Mouse (Mus musculus) thymus, postnatal 14 days (tissue): ENCODE measurements around the gene Atp1a3.
A peak's percentile ranks its signal among the peaks of the same experiment; 100 is the strongest.

Experiments used
- DNase-seq: peaks from one replicate; pipeline ENCODE4 v3.0.0; 2021

Atp1a3 gene

GRCm38 (mm10) chr7:25003820-25004388 lies 1.9 kb downstream of the Atp1a3 start:
- DNase-seq: no peak

GRCm38 (mm10) chr7:25003291-25003690 lies 2.5 kb downstream of the Atp1a3 start:
- no peak for DNase-seq

GRCm38 (mm10) chr7:25000711-25001110 lies 5.0 kb downstream of the Atp1a3 start:
- peak; percentile 86 for DNase-seq

DNA sequence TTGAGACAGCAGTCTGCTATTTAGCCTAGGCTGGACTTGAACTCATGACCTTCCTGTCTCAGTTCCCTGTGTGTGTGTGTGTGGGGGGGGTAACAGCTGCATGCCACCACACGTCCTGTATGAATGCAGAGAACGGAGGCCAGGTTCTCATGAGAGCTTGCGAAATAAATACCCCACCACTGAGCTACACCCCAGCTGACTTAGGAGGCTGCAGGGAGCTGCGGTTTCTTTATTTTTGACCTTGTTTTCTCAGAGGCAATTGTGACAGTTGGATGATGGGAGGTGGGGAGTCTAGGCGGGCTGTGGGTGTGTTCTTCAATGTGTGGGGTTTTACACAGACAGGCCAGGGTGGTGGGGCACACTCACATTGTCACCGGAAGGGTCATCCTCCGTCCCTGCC lies 5.5 kb downstream of the Atp1a3 start:
- peak; percentile 74 for DNase-seq

GRCm38 (mm10) chr7:24993081-24993480 lies 12.7 kb downstream of the Atp1a3 start:
- DNase-seq: no peak

GRCm38 (mm10) chr7:24990478-24990877 lies 15.3 kb downstream of the Atp1a3 start:
- DNase-seq: no peak

DNA sequence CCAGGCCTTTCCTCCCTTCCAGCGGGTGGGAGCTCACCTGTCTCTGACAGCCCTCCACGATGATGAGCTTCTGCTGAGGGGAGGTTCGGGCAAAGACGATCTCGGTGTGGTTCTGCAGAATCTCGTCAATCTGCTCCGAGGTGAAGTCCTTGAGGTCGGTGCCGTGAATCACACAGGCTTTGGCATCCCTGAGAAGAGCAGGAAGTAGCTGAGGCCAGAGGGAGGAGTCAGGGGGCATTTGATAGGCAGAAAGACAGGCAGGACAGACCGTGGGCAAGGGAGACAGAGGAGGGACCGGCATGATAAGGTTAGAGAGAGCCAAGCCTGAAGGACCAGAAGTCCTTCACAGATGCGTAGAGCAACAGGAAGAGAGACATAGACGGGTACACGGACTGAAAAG lies 17.8 kb downstream of the Atp1a3 start:
- no peak for DNase-seq

DNA sequence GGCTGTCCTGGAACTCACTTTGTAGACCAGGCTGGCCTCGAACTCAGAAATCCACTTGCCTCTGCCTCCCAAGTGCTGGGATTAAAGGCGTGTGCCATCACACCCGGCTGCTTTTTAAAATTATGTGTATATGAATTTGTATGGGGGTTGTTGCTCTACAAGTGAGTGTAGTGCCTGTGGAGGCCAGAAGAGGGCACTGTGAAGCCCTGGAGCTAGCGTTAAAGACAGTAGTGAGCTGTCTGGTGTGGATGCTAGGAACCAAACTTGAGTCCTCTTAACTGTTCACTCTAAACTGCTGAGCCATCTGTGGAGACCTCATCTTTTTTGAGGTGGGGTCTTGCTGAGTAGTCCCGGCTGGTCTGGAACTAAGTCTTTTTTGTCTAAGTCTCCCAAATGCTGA lies 20.0 kb downstream of the Atp1a3 start:
- DNase-seq: no peak

GRCm38 (mm10) chr7:24984307-24984706 lies 21.5 kb downstream of the Atp1a3 start:
- DNase-seq: no peak

DNA sequence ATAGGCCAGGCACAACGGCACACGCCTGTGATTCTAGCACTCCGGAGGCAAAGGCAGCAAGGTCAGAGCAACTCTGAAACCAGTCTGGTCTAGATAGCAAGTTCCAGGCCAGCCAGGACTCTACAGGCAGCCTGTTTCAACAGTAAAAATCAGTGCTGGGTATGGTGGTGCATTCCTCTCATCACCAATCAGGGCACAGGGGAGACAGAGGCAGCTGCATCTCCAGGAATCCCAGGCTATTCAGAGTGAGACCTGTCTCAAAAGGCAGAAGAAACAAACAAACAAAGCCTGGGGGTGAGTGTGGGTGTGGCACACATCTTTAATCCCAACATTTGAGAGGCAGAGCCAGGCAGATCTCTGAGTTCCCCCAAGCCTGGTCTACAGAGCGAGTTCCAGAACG lies 22.4 kb downstream of the Atp1a3 start:
- no peak for DNase-seq

- DNase-seq: no peak
Measured at GRCm38 (mm10) chr7:24980439-24980838, 25.3 kb downstream of the Atp1a3 start.

- DNase-seq: no peak
Measured at GRCm38 (mm10) chr7:24978781-24979180, 27.0 kb downstream of the Atp1a3 start.

- peak; percentile 47 for DNase-seq
Measured at GRCm38 (mm10) chr7:24974893-24975595, 30.7 kb downstream of the Atp1a3 start.

GRCm38 (mm10) chr7:24973902-24974301 lies 31.9 kb downstream of the Atp1a3 start:
- DNase-seq: no peak

GRCm38 (mm10) chr7:24973208-24973607 lies 32.5 kb downstream of the Atp1a3 start:
- DNase-seq: no peak

GRCm38 (mm10) chr7:24971972-24972893 lies 33.5 kb downstream of the Atp1a3 start, which contains the start of gene Rabac1:
Gene Rabac1 (minus strand): TSS chr7:24972754.
- DNase-seq: peak; percentile 90

GRCm38 (mm10) chr7:24971261-24971971 lies 34.3 kb downstream of the Atp1a3 start:
- DNase-seq: peak; percentile 50

DNA sequence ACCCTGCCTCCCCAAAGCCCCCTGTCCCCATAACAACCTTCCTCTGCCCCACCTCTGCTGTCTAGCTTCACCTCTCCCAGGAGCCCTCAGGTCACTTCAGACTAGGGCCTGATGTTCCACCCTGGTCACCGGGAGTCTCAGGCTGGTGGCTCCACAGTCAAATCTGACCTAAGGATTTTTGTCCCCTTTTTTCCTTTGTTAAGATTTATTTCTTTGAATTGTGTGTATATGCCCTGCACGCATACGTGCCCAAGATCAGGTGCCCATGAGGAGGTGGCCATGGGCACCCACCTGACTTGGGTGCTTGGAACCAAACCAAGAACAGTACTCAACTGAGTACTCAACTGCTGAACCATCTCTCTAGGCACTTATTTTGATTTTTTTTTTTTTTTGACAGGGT lies 35.4 kb downstream of the Atp1a3 start:
- DNase-seq: no peak

DNA sequence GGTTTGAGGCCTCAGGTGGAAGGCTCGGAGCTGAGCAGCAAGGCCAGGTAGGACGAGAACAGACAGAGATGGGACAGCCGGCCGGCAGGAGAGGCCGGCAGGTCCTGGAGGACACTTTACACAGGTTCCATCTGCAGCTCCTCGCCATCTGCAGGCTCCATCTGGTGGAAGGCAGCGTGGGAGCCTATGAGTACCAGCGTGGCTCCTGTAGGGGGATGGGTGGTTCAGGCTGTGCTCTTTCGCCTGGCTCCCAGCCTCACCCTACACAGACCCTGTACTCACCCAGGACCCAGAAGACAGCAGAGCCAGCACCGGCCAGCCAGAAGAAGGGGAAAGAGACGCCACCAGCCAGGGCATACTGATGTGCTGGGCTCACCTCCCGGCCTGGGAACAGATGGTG lies 36.0 kb downstream of the Atp1a3 start:
- DNase-seq: no peak

DNA sequence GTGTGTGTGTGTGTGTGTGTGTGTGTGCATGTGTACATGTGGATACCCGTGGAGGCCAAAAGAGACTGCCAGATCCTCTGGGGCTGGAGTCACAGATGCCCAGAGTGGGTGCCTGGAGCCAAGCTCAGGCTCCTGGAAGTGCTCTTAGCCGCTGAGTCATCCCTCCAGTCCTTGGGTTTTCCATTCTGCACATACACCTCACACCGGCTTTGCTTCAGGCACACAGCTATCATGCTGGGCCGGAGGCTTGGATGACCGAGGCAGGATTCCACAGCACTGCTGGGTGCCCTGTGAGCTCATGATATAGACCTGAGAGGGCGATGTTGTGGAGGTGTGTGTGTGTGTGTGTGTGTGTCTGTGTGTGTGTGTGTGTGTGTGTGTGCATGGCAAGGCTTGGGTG lies 37.3 kb downstream of the Atp1a3 start:
- no peak for DNase-seq

- DNase-seq: no peak
Measured at GRCm38 (mm10) chr7:24967966-24968365, 37.8 kb downstream of the Atp1a3 start.

DNA sequence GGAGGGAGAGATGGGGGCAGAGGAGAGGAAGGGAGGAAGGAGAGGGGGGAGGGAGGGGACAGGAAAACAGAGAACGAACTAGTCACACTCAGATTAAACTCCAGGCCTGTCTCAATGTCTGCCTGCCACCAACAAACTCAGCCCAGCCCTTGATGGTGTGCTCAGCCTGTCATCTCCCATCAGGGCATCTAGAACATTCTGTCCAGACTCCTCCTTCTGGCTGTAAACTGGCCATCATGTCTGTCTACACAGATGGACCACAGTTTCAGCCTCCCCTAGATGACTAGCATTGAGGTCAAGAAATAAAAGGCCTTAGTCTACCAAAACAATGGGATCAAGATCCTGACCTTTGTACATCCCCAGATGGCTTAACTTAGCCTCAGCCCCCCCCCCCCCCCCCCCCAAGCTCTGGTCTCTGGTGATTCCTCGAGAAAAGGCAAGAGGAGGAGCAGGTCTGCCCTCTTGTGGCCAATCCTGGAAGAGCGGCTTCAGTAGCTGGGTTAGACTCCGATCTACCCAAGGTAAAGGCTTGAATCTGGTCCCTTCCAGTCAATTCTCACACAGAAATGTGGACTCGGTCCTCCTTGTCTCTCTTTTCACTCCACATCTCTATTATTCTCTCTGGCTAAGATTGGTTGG lies 40.7 kb downstream of the Atp1a3 start:
- peak; percentile 85 for DNase-seq

DNA sequence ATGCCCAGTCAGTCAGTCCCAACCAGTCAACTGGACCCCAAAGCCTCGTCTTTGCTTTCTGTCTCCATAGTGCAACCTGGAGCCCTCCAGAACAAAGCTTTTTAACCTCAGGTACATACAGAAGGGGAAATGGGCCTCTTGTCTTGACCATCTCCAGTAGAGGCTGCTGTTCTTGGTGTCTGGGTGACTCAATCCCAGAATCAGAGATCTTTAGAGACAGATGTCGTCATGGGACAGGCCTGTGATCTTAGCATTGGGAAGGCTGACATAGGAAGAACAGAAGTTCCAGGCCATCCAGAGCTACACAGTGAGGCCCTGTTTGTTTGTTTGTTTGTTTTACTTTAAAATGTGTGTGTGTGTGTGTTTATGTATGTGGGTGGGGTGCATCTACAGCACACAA lies 41.5 kb downstream of the Atp1a3 start:
- no peak for DNase-seq
